Mouse (Mus musculus): ENCODE measurements around the gene 2310034G01Rik. TPM values are rescaled to one million over a fixed set of nuclear protein-coding genes. Genes with fewer than 3 reads are reported as not detected.
A peak's percentile ranks its signal among the peaks of the same experiment; 100 is the strongest.

Gene 2310034G01Rik
- polyA plus RNA-seq, 1 experiment: 0.51 TPM

- no peak overlapping the region for H3K27ac ChIP-seq (ENCODE audit: insufficient read depth, low read length)
- H3K4me1 ChIP-seq (ENCODE audit: control insufficient read depth, insufficient read depth, low read length): peaks cover 2% of the 10 kb centered on the region
- TF ChIP-seq CTCF (IDR thresholded peaks at IDR 0.05; ENCODE audit: borderline replicate concordance, insufficient read depth, low read length): no peak
- no peak for TF ChIP-seq POLR2A (IDR thresholded peaks at IDR 0.05; ENCODE audit: low read depth, low read length)
- no peak overlapping the region for H3K4me3 ChIP-seq (ENCODE audit: insufficient read depth, low read length)
Measured at GRCm38 (mm10) chr19:46317546-46317885, 32.6 kb downstream of the 2310034G01Rik start.

- Histone ChIP-seq H3K4me3 (ENCODE audit: insufficient read depth, low read length) (no peak overlapping the region), H3K4me1 (ENCODE audit: control insufficient read depth, insufficient read depth, low read length) (peaks cover 2% of the 10 kb centered on the region), H3K27ac (ENCODE audit: insufficient read depth, low read length) (no peak overlapping the region)
- no peak for TF ChIP-seq CTCF (IDR thresholded peaks at IDR 0.05; ENCODE audit: borderline replicate concordance, insufficient read depth, low read length)
- TF ChIP-seq POLR2A (IDR thresholded peaks at IDR 0.05; ENCODE audit: low read depth, low read length): no peak
Measured at GRCm38 (mm10) chr19:46316846-46317545, 33.1 kb downstream of the 2310034G01Rik start.

- H3K27ac ChIP-seq (ENCODE audit: insufficient read depth, low read length): no peak overlapping the region
- TF ChIP-seq CTCF (IDR thresholded peaks at IDR 0.05; ENCODE audit: borderline replicate concordance, insufficient read depth, low read length): no peak
- TF ChIP-seq POLR2A (IDR thresholded peaks at IDR 0.05; ENCODE audit: low read depth, low read length): 0 out of 2 replicates have a peak, but pooled peaks have one; percentile 25
- H3K4me1 ChIP-seq (ENCODE audit: control insufficient read depth, insufficient read depth, low read length): peaks cover 2% of the 10 kb centered on the region
- H3K4me3 ChIP-seq (ENCODE audit: insufficient read depth, low read length): no peak overlapping the region
Measured at GRCm38 (mm10) chr19:46315752-46316610, 34.1 kb downstream of the 2310034G01Rik start.

- no peak overlapping the region for H3K27ac ChIP-seq (ENCODE audit: insufficient read depth, low read length)
- TF ChIP-seq POLR2A (IDR thresholded peaks at IDR 0.05; ENCODE audit: low read depth, low read length) (0 out of 2 replicates have a peak, but pooled peaks have one; percentile 18), CTCF (IDR thresholded peaks at IDR 0.05; ENCODE audit: borderline replicate concordance, insufficient read depth, low read length) (no peak)
- H3K4me3 ChIP-seq (ENCODE audit: insufficient read depth, low read length): no peak overlapping the region
- peaks cover 2% of the 10 kb centered on the region; the same call in 1 of the 2 replicates for H3K4me1 ChIP-seq (ENCODE audit: control insufficient read depth, insufficient read depth, low read length)
Measured at GRCm38 (mm10) chr19:46314872-46315742, 35.0 kb downstream of the 2310034G01Rik start.

GRCm38 (mm10) chr19:46314151-46314601, 35.9 kb downstream of the 2310034G01Rik start:
- TF ChIP-seq POLR2A (IDR thresholded peaks at IDR 0.05; ENCODE audit: low read depth, low read length) (0 out of 2 replicates have a peak, but pooled peaks have one; percentile 14), CTCF (IDR thresholded peaks at IDR 0.05; ENCODE audit: borderline replicate concordance, insufficient read depth, low read length) (no peak)
- Histone ChIP-seq H3K27ac (ENCODE audit: insufficient read depth, low read length) (no peak overlapping the region), H3K4me1 (ENCODE audit: control insufficient read depth, insufficient read depth, low read length) (peaks cover 2% of the 10 kb centered on the region; the same call in 1 of the 2 replicates)

GRCm38 (mm10) chr19:46313591-46313990, 36.5 kb downstream of the 2310034G01Rik start:
- Histone ChIP-seq H3K27ac (ENCODE audit: insufficient read depth, low read length) (no peak overlapping the region), H3K4me1 (ENCODE audit: control insufficient read depth, insufficient read depth, low read length) (no peaks in the 10 kb centered on the region; the same call in 1 of the 2 replicates), H3K4me3 (ENCODE audit: insufficient read depth, low read length) (no peak overlapping the region)
- TF ChIP-seq POLR2A (IDR thresholded peaks at IDR 0.05; ENCODE audit: low read depth, low read length) (no peak), CTCF (IDR thresholded peaks at IDR 0.05; ENCODE audit: borderline replicate concordance, insufficient read depth, low read length) (no peak)

More at GRCm38 (mm10) chr19:46314151-46314601, 35.9 kb downstream of the 2310034G01Rik start:
- H3K4me3 ChIP-seq (ENCODE audit: insufficient read depth, low read length): no peak overlapping the region

GRCm38 (mm10) chr19:46313116-46313515, 37.0 kb downstream of the 2310034G01Rik start:
- no peak overlapping the region for H3K27ac ChIP-seq (ENCODE audit: insufficient read depth, low read length)
- no peaks in the 10 kb centered on the region for H3K4me1 ChIP-seq (ENCODE audit: control insufficient read depth, insufficient read depth, low read length)
- no peak overlapping the region for H3K4me3 ChIP-seq (ENCODE audit: insufficient read depth, low read length)
- TF ChIP-seq POLR2A (IDR thresholded peaks at IDR 0.05; ENCODE audit: low read depth, low read length): no peak
- no peak for TF ChIP-seq CTCF (IDR thresholded peaks at IDR 0.05; ENCODE audit: borderline replicate concordance, insufficient read depth, low read length)

GRCm38 (mm10) chr19:46312566-46312965, 37.5 kb downstream of the 2310034G01Rik start:
- H3K4me3 ChIP-seq (ENCODE audit: insufficient read depth, low read length): no peak overlapping the region
- no peak overlapping the region for H3K27ac ChIP-seq (ENCODE audit: insufficient read depth, low read length)
- no peak for TF ChIP-seq CTCF (IDR thresholded peaks at IDR 0.05; ENCODE audit: borderline replicate concordance, insufficient read depth, low read length)
- no peak for TF ChIP-seq POLR2A (IDR thresholded peaks at IDR 0.05; ENCODE audit: low read depth, low read length)
- no peaks in the 10 kb centered on the region for H3K4me1 ChIP-seq (ENCODE audit: control insufficient read depth, insufficient read depth, low read length)

GRCm38 (mm10) chr19:46311341-46311740, 38.8 kb downstream of the 2310034G01Rik start:
- Histone ChIP-seq H3K27ac (ENCODE audit: insufficient read depth, low read length) (no peak overlapping the region), H3K4me3 (ENCODE audit: insufficient read depth, low read length) (no peak overlapping the region), H3K4me1 (ENCODE audit: control insufficient read depth, insufficient read depth, low read length) (no peaks in the 10 kb centered on the region)
- TF ChIP-seq CTCF (IDR thresholded peaks at IDR 0.05; ENCODE audit: borderline replicate concordance, insufficient read depth, low read length): no peak
- TF ChIP-seq POLR2A (IDR thresholded peaks at IDR 0.05; ENCODE audit: low read depth, low read length): no peak
